Mouse (Mus musculus) hematopoietic stem cell, adult 5-6 weeks (primary cell): ENCODE measurements around the gene Wwox. TPM values are rescaled to one million over a fixed set of nuclear protein-coding genes. Genes with fewer than 3 reads are reported as not detected.
A peak's percentile ranks its signal among the peaks of the same experiment; 100 is the strongest.

Source experiments
- ATAC-seq, 2 experiments: fragments of 125-278 bp in 1 of 2; replicated peaks in 1 of 2; 2 replicates each; pipeline ENCODE4 v1.8.0; 2016 to 2017; ENCODE audit warnings: inconsistent platforms in 2 of 2, mild to moderate bottlenecking in 2 of 2, moderate number of reproducible peaks in 2 of 2, low read depth in 1 of 2, moderate TSS enrichment in 1 of 2; ENCODE audit not compliant: low FRiP score in 2 of 2, poor library complexity in 2 of 2, severe bottlenecking in 2 of 2, insufficient read depth in 1 of 2, low TSS enrichment in 1 of 2
- total RNA-seq: library from RNA; stranded (forward); fragments of 172-1452, 232-1000 nt; gene quantifications from 2 replicates; pipeline ENCODE4 v1.2.3, GENCODE M21; 2017

The Wwox gene
- total RNA-seq, 1 experiment from 2014 or later: 15.0 TPM

DNA sequence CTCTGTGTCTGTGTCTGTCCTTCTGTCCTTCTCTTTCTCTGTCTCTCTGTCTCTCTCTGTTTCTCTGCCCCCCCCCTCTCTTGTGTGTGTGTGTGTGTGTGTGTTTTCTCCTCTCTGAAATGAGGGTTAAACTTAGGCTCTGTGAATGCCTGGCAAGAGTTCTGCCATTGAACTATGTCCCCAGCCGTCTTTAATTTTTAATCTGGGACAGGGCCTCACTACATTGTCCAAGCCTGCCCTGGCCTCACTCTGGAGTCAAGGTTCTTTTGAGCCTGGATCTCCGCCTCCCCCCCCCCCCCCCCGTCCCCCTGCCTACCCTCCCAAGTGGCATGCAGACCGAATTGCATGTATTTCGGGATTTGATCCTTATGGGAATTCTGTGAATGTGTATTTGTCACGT is 124.6 kb downstream of the Wwox start:
- no peak for ATAC-seq

DNA sequence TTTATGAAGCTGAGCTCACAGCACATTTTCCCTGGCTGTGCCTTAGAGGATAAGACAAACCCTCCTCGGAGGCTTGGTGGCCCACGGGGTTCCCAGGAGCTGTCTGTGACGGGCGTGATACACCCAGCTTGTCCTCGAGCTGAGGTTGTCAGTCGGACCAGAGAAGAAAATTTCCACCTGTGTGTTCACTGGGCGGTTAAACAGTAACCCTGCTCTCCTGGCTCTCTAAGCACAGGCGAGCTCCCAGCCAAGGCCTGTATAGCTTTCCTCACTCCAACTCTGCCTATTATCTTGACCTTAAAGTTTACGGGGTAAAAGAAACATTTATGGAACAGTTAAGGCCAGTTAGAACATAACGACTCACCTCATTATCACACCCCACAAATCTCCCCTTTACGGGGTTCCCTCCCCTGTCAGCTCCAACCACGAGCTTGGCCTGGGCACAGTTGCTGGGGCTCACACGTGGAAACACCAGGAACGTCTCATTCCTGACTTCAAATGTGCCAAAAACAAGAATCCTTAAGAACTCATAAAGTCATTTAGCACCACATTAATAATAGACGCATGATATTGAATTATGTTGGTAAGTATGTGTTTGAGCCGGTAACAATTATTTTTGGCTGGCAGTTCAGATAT is 129.2 kb downstream of the Wwox start:
- ATAC-seq: no peak

DNA sequence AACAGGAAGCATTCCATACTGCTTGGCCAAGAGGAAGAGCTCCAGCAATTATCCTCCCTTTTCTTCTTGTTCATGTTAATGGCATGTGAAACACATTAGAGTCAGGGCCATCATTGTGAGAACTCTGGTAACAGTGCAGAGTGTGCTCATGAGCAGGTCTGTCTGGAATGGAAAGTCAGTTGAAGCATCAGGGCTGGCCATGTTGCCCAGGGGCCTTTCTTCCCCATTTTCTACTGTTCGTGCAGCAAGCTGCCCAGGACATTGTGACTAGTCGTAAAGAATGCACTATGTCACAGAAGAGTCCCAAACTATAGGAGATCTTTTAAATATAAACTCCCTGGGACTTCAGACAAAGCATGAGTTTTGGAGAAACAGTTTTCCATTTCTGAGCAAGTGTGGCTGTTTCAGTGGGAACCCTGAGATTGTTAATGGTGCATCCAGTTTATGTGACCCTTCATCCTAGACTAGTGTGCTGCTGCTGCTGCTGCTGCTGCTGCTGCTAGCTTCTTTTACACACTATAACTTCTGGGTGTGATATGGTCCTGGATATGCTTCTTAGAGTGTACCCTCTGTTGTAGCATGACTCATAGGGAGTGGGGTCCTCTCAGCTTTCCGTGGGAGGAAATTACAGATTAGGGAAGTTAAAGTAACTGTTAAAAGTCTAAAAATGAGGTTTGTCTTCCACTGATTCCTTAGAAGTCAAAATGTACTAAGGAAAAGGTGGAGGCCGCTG is 133.7 kb downstream of the Wwox start:
- ATAC-seq: no peak

DNA sequence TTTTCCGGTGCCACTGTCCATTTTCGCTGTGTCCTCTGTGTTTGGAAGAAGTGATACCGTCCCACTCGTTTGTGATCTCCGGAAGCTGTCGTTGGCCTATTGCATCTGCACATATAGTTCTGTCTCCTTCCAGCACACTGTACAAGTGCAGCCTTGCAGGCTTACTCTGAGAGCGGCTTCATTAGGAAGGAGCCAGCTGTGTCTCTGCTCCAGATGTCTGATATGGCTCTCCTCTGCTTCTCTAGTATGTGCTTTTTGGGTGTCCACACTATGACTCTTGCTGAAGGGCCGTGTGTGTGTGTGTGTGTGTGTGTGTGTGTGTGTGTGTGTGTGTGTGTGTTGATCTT is 134.3 kb downstream of the Wwox start:
- ATAC-seq: no peak

DNA sequence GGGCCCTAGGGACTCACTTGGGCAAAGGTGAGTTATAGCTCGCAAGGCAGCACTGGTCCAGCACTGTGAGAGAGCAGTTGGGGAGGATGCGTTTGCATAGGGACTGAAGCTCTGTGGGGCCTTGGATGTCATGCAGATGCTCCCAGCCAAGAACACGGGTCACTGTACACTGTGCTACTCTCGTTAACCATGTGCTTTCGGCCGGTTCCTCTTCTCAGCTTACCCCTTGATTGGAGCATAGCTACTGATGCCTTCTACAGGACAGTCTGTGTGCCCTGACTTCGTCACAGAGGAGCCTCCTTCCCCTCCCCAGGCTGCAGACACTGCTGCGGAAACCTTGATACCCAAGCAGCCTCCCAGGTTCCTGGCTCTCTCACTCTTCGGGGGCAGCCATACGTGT is 139.8 kb downstream of the Wwox start:
- no peak for ATAC-seq

DNA sequence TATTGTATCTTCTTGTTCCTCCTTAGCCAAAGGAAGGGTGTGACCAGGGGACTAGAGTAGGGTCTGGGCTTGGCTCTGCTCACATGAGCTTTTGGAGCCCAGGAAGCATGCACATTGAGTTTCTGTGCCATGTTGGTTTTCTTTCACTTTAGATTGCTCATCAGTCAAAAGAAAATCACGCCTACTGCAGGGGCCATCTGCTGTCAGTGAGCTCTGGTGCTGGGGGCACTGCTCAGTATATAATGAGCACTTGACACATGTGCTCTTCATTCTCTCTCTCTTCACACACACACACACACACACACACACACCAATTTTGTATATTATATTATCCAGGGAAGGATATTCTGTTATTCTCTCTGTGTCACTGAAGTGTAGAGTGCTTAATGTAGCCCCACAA is 141.2 kb downstream of the Wwox start:
- no peak for ATAC-seq

DNA sequence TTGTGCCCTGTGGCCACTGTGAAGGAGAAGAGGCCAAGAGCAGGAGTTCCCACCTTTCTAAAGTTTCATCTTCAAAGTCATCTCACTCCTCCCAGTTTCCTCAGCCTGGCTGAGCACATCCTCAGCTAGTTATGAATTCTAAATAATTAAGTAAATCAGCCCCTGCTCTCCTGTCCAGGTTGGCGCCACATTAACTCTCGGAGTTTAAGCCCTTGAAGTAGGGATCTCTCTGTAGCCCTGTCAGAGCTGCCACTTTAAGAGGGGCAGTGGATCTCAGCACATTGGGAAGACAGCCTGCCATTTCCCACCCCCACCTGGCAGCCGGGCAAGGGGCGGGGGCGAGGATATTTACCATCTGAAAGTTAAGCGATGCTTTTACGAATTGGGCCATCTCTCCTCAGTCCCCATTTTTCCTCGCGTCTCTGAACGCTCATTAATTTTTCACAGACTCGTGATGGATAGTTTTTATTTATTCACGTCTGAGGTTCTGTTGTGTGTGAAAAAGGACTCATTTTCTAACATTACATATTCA is 150.9 kb downstream of the Wwox start:
- no peak for ATAC-seq

DNA sequence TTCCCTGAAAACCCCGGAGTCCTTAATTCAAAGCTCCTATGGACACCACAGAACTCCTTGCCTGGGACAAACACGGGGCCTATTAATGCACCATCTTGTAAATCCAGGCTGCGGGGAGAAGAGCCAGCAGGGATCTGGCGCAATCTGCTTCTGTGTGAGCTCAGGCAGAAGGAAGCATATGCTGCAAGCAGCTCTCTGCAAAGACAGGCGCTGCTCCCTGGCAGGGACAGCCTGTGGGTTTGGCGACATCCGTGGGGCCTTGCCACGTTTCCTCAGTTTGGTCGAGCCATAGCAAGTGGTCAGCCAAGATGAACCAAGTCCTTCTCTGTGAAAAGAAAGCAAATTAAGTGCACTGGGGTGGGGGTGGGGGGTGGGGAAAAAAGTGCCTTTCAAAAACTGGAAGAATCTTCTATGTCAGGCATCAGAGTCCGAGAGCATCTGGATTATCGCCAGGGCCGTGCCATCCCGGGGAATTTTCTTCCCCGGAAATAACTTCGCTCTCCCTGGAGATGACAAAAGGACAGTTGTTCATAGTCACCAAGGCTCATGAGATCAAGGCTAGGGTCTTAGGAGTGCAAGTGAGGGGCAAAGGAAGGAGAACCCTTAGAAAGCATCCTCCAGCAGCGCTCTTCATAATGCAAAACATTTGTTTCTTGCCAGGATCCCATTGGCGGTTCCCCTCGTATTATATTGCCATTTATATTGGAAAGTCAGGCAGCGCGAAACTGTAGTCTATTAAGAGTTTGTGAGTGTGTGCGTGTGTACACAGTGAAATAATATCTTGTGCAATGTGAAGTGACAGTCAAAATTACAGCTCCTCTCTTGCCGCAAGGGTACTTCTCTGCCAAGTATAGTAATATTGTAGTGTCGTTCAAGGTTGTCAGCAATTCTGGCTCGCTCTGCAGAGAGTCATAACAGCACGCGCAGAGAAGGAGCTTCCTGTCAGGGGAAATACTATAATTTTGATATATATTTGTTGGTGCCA is 152.1 kb downstream of the Wwox start:
- peak; percentile 39 to 54; a peak in 2 of 4 replicates for ATAC-seq

DNA sequence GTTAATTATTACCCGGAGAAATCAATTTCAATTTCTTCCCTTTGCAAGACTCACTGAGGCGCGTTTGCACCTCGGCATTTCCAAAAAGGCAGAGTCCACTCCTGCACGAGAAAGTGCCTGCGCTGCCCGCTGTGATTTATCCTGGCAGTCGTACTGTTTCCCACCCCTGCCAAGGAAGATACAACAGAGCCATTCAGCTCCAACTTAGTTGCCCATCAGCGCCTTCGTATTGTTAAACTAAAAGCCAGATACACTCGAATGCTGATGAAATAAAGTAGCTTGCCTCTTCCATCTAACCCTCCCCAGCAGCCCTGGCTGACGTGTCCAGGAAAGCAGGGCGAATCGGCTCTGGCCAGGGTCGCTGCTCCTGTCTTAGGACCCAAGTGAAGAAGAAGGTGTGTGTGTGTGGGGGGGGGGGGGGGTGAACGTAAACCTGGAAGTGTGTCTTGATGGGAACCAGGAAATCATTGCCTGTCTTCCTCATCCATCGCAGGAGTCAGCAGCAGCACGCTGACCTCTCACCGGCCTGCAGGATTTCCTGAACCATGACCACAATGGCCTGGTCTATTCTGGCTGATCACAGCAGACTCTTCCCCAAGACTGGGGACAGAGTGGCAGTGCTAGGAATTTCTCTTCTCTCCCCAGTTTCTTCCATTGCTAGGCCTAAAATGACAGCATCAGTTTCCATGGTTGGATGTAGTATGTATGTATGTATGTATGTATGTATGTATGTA is 154.1 kb downstream of the Wwox start:
- ATAC-seq: no peak

DNA sequence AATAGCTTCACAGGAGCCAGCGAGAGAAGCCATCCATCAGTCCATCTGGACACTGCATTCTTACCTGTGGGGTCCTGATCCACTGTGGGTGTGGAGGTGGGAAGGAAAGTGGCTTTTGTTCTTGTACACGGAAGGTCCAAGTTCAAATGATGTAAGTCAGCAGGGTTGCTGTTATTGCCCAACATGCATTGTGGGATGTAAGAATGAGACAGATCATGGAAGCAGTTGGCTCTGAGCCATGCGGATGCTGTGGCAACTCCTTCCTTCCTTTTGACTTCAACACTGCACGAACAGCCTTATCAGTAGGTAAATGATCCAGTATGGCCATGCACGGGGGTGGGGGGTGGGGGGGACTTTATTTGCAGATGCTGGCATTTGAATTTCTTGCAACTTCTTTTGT is 155.4 kb downstream of the Wwox start:
- ATAC-seq: peak; percentile 42 to 56; a peak in 1 of 4 replicates

- no peak for ATAC-seq
Observed at GRCm38 (mm10) chr8:114599555-114599954, 160.1 kb downstream of the Wwox start.

DNA sequence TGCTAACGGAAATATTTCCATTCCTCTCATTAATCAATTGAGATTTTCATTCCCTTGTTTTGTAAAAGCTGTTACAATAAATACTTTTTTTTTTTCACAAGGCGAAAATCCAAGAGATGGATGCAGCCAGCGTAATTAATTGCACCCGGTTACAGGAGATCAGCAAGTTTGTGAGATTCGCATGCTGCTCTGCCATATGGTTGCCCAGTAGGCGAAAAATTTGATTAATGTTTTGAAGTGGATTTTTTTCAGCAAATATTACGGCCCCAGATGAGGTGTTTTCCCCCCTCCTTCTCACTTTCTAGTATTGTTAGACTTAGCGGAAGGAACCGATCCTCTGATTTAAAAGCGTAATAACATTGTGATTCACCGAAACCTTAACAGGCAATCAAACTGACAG is 160.7 kb downstream of the Wwox start:
- no peak for ATAC-seq

GRCm38 (mm10) chr8:114603046-114603445 is 163.6 kb downstream of the Wwox start:
- no peak for ATAC-seq

DNA sequence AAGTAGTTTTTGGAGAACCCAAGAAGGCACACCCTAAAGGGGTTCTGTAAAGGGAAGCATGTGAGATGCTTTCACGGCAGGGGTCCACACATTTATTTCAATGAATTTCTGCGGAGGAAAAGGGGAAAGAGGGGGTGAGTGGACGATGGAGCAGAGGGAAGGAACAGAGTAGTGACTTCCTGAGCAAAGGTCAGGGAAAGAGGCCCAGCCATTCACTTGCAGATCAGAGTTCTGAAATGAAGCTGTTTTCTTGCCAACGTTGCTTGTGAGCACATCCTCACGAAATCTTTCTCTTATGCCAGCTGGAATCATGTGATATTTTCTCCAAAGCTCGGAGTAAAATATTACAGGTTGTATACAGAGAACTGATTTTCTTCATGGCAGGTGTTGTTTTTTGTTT is 164.1 kb downstream of the Wwox start:
- ATAC-seq: no peak

DNA sequence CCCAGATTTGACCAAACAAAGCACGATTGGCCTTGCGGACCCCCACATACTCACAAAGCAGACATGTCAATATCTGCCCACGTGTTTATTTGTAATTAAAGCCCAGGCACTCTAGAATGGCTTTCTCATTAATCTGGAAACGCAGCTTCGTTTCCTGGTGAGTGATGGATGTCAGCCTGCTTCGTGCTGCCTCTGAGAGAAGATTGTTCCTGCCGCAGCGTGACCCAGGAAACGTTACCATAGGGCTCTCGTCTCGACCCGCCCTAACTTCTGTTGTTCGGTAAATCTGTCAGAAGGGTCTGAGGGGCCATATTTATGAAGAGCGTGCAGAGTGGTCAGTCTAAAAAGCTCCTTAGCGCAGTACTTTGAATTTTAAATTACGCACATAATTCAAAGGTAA is 164.9 kb downstream of the Wwox start:
- ATAC-seq: no peak

GRCm38 (mm10) chr8:114605651-114606050 is 166.2 kb downstream of the Wwox start:
- no peak for ATAC-seq

- ATAC-seq: no peak
Observed at GRCm38 (mm10) chr8:114609330-114609729, 169.9 kb downstream of the Wwox start.
